Mouse (Mus musculus): ENCODE results near the gene Skint11. TPM values are rescaled to one million over a fixed set of nuclear protein-coding genes. Genes with fewer than 3 reads are reported as not detected.
"Not testable (repeated sequence)": the region's sequence is repeated elsewhere in the genome, so short reads cannot be mapped to it uniquely, and the experiment has no call there.

Skint11 gene
- polyA plus RNA-seq (2016; fragmentation: Nextera tagmentation; extraction: Ambion mirVana): not detected in 2 replicates

DNA sequence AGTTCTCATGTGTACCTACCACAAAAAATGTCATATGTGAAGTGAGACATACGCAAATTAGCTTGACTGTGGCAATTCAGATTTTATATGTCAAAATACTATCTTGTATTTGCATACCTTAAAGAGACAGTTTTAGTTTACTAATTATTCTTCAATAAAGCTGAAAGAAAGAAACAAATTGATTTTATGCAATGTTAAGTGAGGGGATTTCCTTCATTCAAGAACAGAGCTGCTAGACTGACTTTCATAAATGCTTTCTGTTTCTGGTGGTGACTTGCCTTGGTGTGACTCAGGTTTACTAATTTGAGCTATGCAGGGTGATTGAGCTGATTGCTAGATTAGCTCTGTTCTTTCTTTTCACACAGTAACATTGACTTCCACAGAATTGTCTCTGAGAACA, at the start of gene Skint11:
Gene Skint11 (plus strand): TSS at position 301 of the 400 bp plus-strand sequence.
- Histone ChIP-seq H3K27ac (no peak within 1 kb of the TSS), H3K9me3 (no peaks in the 10 kb centered on the region), H3K4me1 (no peaks in the 10 kb centered on the region), H3K27me3 (ENCODE audit: insufficient read depth, poor library complexity, severe bottlenecking) (no peaks in the 10 kb centered on the region), H3K36me3 (no peaks in the 10 kb centered on the region), H3K4me3 (no peak within 1 kb of the TSS)
- DNase-seq (ENCODE audit: low spot score): no peak
- 81% methylated on average over 1 of the region's 1 CpGs for WGBS

DNA sequence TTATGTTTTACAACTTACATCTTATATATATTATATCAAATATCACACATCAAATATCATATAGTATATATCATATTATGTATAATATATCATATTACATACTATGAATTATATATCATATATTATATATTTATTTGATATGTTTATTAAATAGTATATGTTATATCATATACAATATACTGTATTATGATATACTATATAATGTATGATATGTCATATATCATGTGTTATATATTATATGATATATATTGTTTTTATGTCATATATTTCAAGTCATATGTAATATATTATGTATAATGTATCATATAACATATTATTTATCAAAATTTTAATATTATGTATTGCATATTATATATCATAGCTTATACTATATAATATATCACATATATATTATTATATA, 2.0 kb upstream of the Skint11 start:
- H3K27me3 ChIP-seq (ENCODE audit: insufficient read depth, poor library complexity, severe bottlenecking): no peaks in the 10 kb centered on the region

DNA sequence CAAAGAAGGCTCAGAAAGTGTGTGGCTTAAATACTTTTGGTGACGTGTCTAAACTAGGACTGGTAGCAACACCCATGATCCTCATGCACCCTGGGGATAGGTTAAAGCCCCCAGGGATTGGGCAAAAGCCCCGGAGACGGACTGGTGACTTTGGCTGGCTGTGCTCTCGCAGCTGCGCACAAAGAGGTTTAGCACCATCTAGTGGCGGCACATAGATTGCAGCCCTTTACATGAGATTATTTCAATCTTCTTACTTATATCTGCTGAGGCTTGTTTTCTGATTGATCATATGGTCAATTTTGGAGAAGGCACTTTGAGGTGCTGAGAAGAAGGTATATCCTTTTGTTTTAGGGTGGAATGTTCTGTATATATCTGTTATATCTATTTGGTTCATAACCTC, 9.7 kb downstream of the Skint11 start:
- not testable (repeated sequence) for H3K4me1 ChIP-seq; DNase-seq (ENCODE audit: low spot score); H3K4me3 ChIP-seq; H3K36me3 ChIP-seq; H3K27me3 ChIP-seq (ENCODE audit: insufficient read depth, poor library complexity, severe bottlenecking); H3K9me3 ChIP-seq; H3K27ac ChIP-seq
- WGBS: 22% methylated on average over 6 of the region's 6 CpGs

More for the DNA sequence above, 2.0 kb upstream of the Skint11 start:
- no peak for DNase-seq (ENCODE audit: low spot score)
- no peaks in the 10 kb centered on the region for H3K9me3 ChIP-seq
- no peak overlapping the region for H3K4me3 ChIP-seq
- no peak overlapping the region for H3K27ac ChIP-seq
- no peaks in the 10 kb centered on the region for H3K4me1 ChIP-seq
- no peaks in the 10 kb centered on the region for H3K36me3 ChIP-seq

DNA sequence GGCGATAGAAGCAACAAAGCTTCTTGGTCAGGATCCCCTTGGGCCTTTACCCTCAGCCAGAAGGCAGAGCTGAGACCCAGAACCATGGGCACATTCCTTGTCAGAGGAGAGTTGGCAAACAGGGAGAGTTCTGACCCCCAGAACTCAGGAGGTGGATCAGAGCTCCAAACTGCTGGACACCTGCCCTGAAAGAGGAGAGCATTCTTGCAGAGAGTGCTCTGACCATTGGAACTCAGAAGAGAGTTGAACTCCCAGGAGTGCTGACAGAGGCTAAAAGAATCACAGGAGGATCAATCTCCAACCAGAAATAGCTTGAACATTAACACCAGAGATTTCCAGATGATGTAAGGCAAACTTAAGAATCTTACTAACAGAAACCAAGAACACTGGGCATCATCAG, 93.7 kb downstream of the Skint11 start:
- not testable (repeated sequence) for H3K36me3 ChIP-seq; H3K27ac ChIP-seq; H3K27me3 ChIP-seq (ENCODE audit: insufficient read depth, poor library complexity, severe bottlenecking); H3K9me3 ChIP-seq; H3K4me3 ChIP-seq; DNase-seq (ENCODE audit: low spot score); H3K4me1 ChIP-seq
- 45% methylated on average over 1 of the region's 1 CpGs for WGBS

Other genes starting within 250 kb of the Skint11 start
- not detected in 2 replicates for gene Skint5, start 163.9 kb upstream of the Skint11 start, polyA plus RNA-seq (2016; fragmentation: Nextera tagmentation; extraction: Ambion mirVana)
- 0.65 and 2.2 TPM in 2 replicates for gene Trabd2b, start 243.3 kb downstream of the Skint11 start, polyA plus RNA-seq (2016; fragmentation: Nextera tagmentation; extraction: Ambion mirVana)